Mouse (Mus musculus) retina, adult 2 months (tissue): ENCODE results near the gene Lair1.
"Not testable (repeated sequence)": the region's sequence is repeated elsewhere in the genome, so short reads cannot be mapped to it uniquely, and the experiment has no call there.

ENCODE experiments used
- DNase-seq: peaks from one replicate; pipeline ENCODE4 v3.0.0-alpha.2; 2012; ENCODE audit warnings: low read depth, low spot score

The Lair1 gene

GRCm38 (mm10) chr7:4063013-4063412, at the start of gene Lair1:
Lair1 (minus strand) TSS chr7:4063204.
- no peak for DNase-seq

DNA sequence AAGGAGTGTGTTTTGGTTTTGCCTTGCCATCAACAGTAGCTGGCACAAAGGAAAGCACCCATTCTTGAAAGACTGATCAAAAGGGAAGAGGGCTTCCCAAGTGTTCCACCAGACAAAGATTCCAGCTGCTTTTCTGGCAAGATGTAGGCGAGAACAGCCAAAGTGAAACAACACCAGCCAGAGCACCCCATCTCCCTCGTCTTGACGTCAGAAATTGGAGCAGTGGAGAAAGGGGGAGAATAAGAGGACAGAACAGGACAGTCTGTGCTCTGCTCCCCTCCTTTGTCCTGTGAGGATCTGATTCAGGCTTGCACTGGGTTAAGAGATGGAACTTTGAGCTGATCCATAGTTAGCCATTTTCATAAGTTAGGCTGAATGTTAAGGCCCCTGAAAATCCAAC, 48.8 kb upstream of the Lair1 start:
- no peak for DNase-seq

GRCm38 (mm10) chr7:4103411-4103810, 40.4 kb upstream of the Lair1 start:
- DNase-seq, result no peak

GRCm38 (mm10) chr7:4101144-4101543, 38.1 kb upstream of the Lair1 start:
- DNase-seq, result no peak

GRCm38 (mm10) chr7:4098832-4099231, 35.8 kb upstream of the Lair1 start:
- no peak for DNase-seq

GRCm38 (mm10) chr7:4098301-4098700, 35.3 kb upstream of the Lair1 start:
- DNase-seq, result no peak

- no peak for DNase-seq
Measured at GRCm38 (mm10) chr7:4091170-4091569, 28.2 kb upstream of the Lair1 start.

- DNase-seq, result no peak
Measured at GRCm38 (mm10) chr7:4088679-4089078, 25.7 kb upstream of the Lair1 start.

GRCm38 (mm10) chr7:4087896-4088480, 25.0 kb upstream of the Lair1 start:
- DNase-seq, result no peak

- no peak for DNase-seq
Measured at GRCm38 (mm10) chr7:4087238-4087895, 24.4 kb upstream of the Lair1 start.

DNA sequence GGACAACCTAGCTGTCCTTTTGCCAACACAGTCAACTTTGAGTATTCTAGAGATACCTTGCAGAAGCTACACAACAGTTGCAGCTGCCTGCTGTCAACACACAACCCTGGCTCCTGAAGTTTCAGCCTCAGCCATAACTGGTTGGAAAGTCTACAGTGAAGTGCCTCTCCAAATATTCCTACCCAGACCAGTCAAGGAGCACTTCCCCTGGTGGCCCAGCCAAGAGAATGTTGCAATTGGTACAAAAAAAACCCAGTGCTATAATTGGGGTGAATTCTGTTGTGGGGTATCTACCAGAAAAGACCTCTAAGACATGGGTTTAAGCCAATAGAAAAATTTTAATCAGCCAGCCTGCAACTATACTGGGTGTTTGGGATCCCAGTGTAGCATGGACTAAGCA, 22.6 kb upstream of the Lair1 start:
- DNase-seq, result no peak

GRCm38 (mm10) chr7:4084161-4084560, 21.2 kb upstream of the Lair1 start:
- DNase-seq, result no peak

- no peak for DNase-seq
Measured at GRCm38 (mm10) chr7:4082804-4083203, 19.8 kb upstream of the Lair1 start.

GRCm38 (mm10) chr7:4081706-4082105, 18.7 kb upstream of the Lair1 start:
- no peak for DNase-seq

DNA sequence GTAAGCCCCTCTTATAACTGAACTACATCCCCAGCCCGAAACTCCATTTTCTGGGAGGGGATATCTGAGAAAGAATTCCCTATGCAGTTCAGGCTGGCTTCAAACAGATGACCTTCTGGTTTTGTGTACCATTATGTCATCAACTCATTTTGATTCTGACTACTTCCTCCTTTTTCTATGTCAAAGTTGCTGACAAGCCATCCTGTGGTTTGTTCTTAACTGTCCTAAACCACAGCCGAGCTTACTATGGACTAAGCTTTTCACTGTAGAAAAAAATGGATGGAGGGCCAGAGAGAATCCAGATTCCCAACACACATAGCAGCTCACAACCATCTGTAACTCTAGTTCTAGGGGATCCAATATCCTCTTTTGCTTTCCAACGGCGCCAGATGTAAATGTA, 17.5 kb upstream of the Lair1 start:
- no peak for DNase-seq

GRCm38 (mm10) chr7:4079511-4079910, 16.5 kb upstream of the Lair1 start:
- no peak for DNase-seq

DNA sequence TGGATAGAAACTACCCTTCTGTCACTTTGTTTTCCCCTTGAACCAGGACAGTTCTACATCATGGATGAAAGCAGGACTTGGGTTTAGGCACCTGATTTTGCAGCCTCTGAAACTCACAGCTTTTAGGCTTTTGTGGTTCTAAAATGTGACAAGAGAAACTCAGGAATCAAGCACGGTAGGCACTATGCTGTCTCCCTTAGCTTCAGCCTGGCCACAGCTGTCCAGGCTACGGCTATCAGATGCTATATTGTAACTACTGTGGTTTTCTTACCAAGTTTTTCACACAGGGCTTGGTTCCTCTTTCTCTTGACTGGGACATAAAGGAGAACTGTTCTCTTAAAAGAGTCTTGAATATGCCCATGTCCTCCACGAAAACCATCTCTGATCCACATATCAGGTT, 10.1 kb upstream of the Lair1 start:
- no peak for DNase-seq

DNA sequence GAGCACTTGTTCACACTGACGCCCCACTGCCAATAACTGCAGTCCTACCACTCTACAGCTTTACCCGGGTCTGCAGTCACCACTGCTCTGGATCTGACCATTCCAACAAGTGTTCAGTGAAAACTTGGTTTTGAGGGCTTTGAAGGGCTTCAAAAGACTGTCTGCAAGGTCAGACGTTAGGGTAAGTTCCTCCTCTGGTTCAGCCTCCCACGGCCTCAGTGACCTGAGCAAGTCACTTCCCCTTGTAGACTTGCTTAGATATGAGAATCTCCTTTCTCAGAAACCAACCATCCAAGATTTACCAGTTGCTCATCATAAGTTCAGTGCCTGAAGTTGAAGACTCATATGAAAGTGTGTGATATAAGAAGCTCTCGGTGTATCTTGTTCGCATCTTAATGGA, 8.1 kb upstream of the Lair1 start:
- DNase-seq, result no peak

DNA sequence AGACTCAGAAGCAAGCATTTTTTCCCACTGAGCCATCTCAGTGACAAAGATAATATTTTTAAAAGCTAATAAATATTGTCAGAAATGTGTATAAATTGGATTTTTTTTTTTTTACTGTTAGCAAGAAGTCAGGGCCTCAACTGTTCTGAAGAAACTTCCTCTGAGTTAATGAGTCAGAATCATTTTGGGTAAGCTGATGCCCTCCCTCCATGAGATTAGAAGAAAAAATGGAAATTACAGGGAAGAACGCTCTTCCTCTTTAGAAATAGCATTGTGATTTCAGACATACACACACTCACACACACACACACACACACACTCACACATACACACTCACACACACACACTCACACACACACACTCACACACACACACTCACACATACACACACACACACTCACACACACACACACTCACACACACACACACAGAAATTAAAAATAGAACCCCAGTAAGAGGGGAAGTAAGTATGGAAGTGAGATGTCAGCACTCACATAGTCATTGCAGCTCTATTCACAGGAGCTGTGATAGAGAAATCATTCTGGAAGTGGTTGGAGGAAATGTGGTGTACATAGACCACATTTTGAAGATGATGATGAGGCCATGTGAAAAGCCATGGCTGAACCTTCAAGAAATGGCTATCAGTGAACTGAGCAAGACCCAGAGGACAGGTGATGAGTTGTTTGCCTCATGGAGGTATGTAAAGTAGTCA, 866 bp upstream of the Lair1 start:
- no peak for DNase-seq

DNA sequence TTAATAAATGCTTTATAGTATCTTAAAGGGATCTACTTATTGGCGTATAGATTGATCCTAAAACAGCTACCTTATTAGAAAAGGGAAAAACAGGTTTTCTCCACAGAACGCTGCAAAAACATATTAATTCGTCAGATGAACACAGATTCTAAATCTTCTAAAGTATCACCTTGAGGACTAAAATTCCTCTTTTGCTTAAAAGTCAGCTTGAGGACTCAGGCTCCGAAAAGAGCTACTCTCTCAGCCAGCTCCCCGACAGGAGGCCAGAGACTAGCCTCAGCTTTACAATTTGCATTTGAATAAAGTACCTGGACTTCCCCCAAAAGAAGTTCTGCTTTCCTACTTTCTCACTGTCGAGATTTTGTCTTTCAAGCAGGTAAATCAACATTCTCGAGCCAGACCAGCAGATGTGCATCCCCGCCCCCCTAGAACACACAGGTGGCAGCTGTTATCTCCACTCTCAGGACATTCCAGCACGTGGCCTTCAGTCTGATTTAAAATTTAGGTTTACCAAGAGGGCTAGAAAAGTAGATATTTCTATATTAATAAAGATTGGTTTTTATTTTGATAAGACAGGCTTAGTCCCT, 2.3 kb downstream of the Lair1 start:
- not testable (repeated sequence) for DNase-seq

DNA sequence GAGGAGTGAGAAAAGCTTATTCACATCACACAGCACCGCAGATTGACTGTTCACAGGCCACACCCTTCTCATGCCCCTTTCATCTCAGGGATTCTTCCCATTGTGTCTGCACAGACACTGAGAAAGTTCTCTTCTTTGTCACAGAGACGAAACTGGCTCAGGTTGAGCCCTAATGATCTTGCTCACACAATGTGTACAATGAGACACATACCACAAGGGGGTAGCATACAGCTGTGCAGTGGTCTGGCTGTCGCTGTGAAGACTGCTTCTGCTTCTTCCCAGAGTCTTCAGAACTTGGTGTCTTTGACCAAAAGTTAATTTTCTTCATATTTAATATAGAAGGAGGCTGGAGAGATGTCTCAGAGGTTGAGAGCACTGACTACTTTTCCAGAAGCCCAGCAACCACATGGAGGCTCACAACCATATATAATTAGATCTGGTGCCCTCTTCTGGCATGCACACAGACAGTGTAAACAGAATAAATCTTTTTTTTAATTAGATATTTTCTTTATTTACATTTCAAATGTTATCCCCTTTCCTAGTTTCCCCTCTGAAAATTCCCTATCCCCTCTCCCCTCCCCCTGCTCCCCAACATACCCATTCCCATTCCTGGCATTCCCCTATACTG, 36.1 kb downstream of the Lair1 start:
- DNase-seq, result peak; percentile 2

DNA sequence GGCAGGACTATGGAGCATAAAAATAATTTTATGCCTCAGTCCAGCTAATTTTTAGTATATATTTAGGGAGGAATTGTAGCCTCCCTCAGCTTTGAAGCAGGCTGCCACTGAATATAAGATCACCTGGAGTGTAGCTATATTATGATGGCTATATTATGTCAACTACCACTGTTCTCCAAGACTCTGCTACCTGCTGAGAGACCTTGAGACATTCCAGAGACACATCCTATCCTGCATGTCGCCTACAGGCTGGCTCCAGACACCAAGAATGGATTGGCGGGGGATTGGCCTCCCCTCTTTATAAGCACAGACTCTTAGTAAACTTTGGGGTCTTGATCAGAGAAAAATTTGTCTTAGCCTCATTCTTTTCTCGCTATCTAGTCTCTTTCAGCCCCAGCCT, 58.4 kb downstream of the Lair1 start:
- DNase-seq, result not testable (repeated sequence)
